Mouse (Mus musculus) heart, embryonic 12.5 days (tissue): ENCODE results near the gene Ptpa. TPM values are rescaled to one million over a fixed set of nuclear protein-coding genes. Genes with fewer than 3 reads are reported as not detected.

ENCODE experiments used
- ATAC-seq: fragments of 200-750 bp; cut with Nextera tagmentation; 2 replicates; pipeline ENCODE4 v1.8.0; 2017; ENCODE audit warnings: moderate TSS enrichment, moderate library complexity; ENCODE audit not compliant: insufficient number of reproducible peaks, low FRiP score
- H3K27ac ChIP-seq: fragments of 300-500 bp; sonication (generic); 2 replicates; pipeline ENCODE4 v1.5.1; 2016; ENCODE audit warnings: mild to moderate bottlenecking, moderate library complexity; ENCODE audit not compliant: poor library complexity, severe bottlenecking
- H3K27me3 ChIP-seq: fragments of 300-500 bp; sonication (generic); replicated peaks from 2 replicates; pipeline ENCODE4 v1.6.1; 2016; ENCODE audit warnings: mild to moderate bottlenecking, moderate library complexity
- H3K36me3 ChIP-seq: fragments of 300-500 bp; sonication (generic); 2 replicates; pipeline ENCODE4 v1.6.1; 2016; ENCODE audit warnings: mild to moderate bottlenecking, moderate library complexity
- H3K4me1 ChIP-seq: fragments of 300-500 bp; sonication (generic); replicated peaks from 2 replicates; pipeline ENCODE4 v1.6.1; 2016; ENCODE audit warnings: mild to moderate bottlenecking
- H3K4me2 ChIP-seq: fragments of 300-500 bp; sonication (generic); 2 replicates; pipeline ENCODE4 v1.6.1; 2016; ENCODE audit warnings: mild to moderate bottlenecking, moderate library complexity
- H3K4me3 ChIP-seq: fragments of 300-500 bp; sonication (generic); 2 replicates; pipeline ENCODE4 v1.5.1; 2016; ENCODE audit warnings: mild to moderate bottlenecking
- H3K9ac ChIP-seq: fragments of 300-500 bp; sonication (generic); 2 replicates; pipeline ENCODE4 v1.6.1; 2016; ENCODE audit warnings: mild to moderate bottlenecking, moderate library complexity
- H3K9me3 ChIP-seq: fragments of 300-500 bp; sonication (generic); replicated peaks from 2 replicates; pipeline ENCODE4 v1.6.1; 2016; ENCODE audit warnings: mild to moderate bottlenecking, moderate library complexity
- WGBS: fragments of 180-500 bp; shearing (Covaris S2); methylation state at CpG from one replicate; pipeline ENCODE4 v1.1.7; 2016; 5-methylcytosine and 5-hydroxymethylcytosine counted together
- polyA plus RNA-seq: library from polyadenylated mRNA; unstranded; fragments of >200 nt; fragmentation: Nextera tagmentation; extraction: Ambion mirVana; gene quantifications from 2 replicates; pipeline ENCODE4 v1.2.1, GENCODE M21; 2016

The Ptpa gene
- polyA plus RNA-seq, 1 experiment from 2014 or later, result 107 TPM

DNA sequence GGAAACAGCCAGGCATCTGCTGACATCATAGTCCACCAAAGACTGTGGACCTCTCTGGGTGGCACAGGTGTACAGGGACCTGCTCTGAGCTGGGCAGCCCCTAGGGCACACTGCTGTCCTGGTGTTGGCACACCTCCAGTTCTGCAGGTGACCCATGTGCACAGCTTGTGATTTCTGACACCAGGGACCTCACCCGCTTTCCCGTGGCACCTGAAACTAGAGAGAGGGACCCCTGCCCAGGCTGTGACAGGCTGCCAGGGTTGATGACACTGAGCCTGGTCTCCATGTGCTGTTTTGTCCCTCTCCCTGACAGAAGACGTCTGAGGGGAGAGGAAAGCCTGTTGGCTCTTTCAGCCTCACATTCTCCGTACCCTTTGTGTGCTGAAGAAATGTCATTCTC, 22.0 kb downstream of the Ptpa start:
- Histone ChIP-seq H3K4me1 (peaks cover 44% of the 10 kb centered on the region), H3K4me2 (no peak overlapping the region), H3K27ac (no peak overlapping the region), H3K9ac (no peak overlapping the region), H3K9me3 (no peaks in the 10 kb centered on the region), H3K36me3 (peaks cover 52% of the 10 kb centered on the region), H3K4me3 (no peak overlapping the region), H3K27me3 (no peaks in the 10 kb centered on the region)
- 93% methylated on average over 4 of the region's 4 CpGs for WGBS
- ATAC-seq, result no peak

GRCm38 (mm10) chr2:30439631-30440030, 23.8 kb downstream of the Ptpa start:
- H3K9ac ChIP-seq, result peak overlapping the region; percentile 84
- H3K27me3 ChIP-seq, result no peaks in the 10 kb centered on the region
- H3K4me2 ChIP-seq, result no peak overlapping the region
- no peak for ATAC-seq
- H3K27ac ChIP-seq, result peak overlapping the region; percentile 100
- 91% methylated on average over 6 of the region's 6 CpGs for WGBS
- H3K9me3 ChIP-seq, result no peaks in the 10 kb centered on the region
- H3K36me3 ChIP-seq, result peaks cover 49% of the 10 kb centered on the region
- H3K4me1 ChIP-seq, result peaks cover 63% of the 10 kb centered on the region
- H3K4me3 ChIP-seq, result no peak overlapping the region

DNA sequence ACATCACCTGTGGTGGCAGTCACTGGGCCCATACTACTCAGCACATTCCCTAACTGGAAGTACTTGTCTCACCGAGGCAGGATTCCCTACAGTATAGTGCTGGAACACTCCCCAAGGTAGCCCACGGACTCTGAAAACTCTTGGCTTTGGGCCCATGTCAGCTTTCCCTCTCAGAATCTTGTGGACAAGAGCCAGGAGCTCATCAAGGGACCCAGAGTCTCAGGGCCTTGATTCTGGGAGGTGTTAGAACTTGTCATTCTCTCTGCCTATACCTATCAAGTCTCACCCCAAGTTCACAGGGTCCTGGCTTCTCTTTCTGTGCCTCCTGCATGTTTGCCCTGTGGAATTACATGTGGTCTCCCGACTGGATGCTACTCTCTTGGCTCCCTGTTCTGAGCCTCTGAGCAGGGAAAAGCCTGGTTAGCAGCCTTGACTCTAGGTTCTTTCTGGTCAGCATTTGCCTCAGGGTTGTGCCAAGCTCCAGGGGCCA, 24.4 kb downstream of the Ptpa start:
- Histone ChIP-seq H3K36me3 (peaks cover 46% of the 10 kb centered on the region), H3K4me3 (no peak overlapping the region), H3K4me2 (peak overlapping the region; percentile 74), H3K9me3 (no peaks in the 10 kb centered on the region), H3K9ac (peak overlapping the region; percentile 84), H3K4me1 (peaks cover 68% of the 10 kb centered on the region), H3K27ac (peak overlapping the region; percentile 100), H3K27me3 (no peaks in the 10 kb centered on the region)
- ATAC-seq, result no peak
- 18% methylated on average over 3 of the region's 3 CpGs for WGBS

DNA sequence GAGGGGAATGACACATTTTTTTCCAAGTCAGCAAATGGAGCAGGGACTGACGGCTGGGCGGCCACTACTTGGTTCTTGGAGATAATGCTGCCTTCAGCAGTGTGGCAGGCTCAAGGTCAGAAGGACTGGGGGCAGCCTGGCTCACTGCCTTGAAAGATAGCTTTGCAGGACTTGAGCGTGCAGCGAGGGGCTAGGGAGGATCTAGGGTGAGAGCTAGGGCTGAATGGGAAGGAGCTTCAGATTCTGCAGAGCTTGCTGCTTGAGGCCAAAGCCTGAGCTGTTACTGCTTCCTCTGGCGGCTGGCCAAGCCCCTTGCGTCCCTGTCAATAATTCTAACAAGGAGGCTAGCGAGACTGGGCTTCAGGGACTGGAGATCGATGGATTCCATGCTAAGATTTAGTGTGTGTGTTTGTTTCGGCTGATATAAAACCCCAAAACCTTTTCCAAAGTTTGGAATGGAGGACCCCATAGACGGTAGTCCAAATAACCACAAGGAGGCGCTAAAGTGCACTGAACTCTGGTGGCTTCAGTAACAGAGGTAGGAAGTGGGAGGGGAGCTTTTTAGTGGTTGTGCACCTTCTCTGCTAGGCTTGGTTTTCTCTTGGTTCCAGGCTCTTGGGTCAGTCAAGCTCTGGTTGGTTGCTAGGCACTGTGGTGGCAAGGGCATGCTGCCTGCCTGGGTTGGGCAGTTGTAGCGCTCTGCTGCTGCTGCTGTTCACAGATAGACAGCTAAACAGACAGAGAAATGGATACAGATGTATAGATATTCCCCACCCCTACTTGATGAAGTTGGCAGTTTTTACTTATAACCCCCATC, 25.1 kb downstream of the Ptpa start:
- no peaks in the 10 kb centered on the region for H3K9me3 ChIP-seq
- H3K4me2 ChIP-seq, result peak overlapping the region; percentile 74
- H3K4me1 ChIP-seq, result peaks cover 71% of the 10 kb centered on the region
- H3K4me3 ChIP-seq, result peak overlapping the region; percentile 4; the same call in 1 of the 2 replicates
- peak; percentile 52 for ATAC-seq
- H3K27me3 ChIP-seq, result no peaks in the 10 kb centered on the region
- peak overlapping the region; percentile 84 for H3K9ac ChIP-seq
- H3K36me3 ChIP-seq, result peaks cover 51% of the 10 kb centered on the region
- H3K27ac ChIP-seq, result peak overlapping the region; percentile 100
- WGBS, result 7% methylated on average over 12 of the region's 12 CpGs

GRCm38 (mm10) chr2:30441518-30442497, 26.0 kb downstream of the Ptpa start:
- 7% methylated on average over 15 of the region's 15 CpGs for WGBS
- Histone ChIP-seq H3K4me3 (peak overlapping the region; percentile 39), H3K9ac (peak overlapping the region; percentile 84), H3K4me1 (peaks cover 76% of the 10 kb centered on the region), H3K27ac (peak overlapping the region; percentile 100), H3K27me3 (no peaks in the 10 kb centered on the region), H3K4me2 (peak overlapping the region; percentile 74), H3K9me3 (no peaks in the 10 kb centered on the region), H3K36me3 (peaks cover 59% of the 10 kb centered on the region)
- peak; percentile 72 for ATAC-seq

GRCm38 (mm10) chr2:30442498-30442890, 26.7 kb downstream of the Ptpa start:
- H3K9ac ChIP-seq, result peak overlapping the region; percentile 84
- ATAC-seq, result no peak
- no peaks in the 10 kb centered on the region for H3K27me3 ChIP-seq
- no peaks in the 10 kb centered on the region for H3K9me3 ChIP-seq
- WGBS, result 33% methylated on average over 5 of the region's 5 CpGs
- H3K36me3 ChIP-seq, result peaks cover 62% of the 10 kb centered on the region
- H3K4me1 ChIP-seq, result peaks cover 82% of the 10 kb centered on the region
- peak overlapping the region; percentile 39 for H3K4me3 ChIP-seq
- peak overlapping the region; percentile 74 for H3K4me2 ChIP-seq
- peak overlapping the region; percentile 100 for H3K27ac ChIP-seq

DNA sequence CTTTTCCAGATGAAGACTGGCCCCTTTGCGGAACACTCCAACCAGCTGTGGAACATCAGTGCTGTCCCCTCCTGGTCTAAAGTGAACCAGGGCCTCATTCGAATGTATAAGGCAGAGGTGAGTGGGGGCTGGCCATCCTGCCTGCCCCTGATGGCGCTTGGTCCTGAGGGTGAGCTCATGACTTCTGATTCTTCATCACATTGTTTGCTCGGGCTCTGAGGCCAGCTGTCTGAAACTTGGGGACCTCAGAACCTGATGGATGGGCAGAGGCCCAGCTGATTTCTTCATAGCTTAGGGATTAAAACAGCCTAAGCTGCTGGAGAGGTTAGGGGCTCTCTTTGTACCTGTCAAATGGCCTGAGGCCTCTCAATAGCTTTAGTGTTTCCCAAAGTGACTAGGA, 27.4 kb downstream of the Ptpa start:
- ATAC-seq, result no peak
- H3K4me1 ChIP-seq, result peaks cover 84% of the 10 kb centered on the region
- no peak overlapping the region; the same call in 1 of the 2 replicates for H3K4me3 ChIP-seq
- H3K27me3 ChIP-seq, result no peaks in the 10 kb centered on the region
- 55% methylated on average over 4 of the region's 4 CpGs for WGBS
- no peaks in the 10 kb centered on the region for H3K9me3 ChIP-seq
- peaks cover 62% of the 10 kb centered on the region for H3K36me3 ChIP-seq
- H3K4me2 ChIP-seq, result peak overlapping the region; percentile 74
- peak overlapping the region; percentile 84 for H3K9ac ChIP-seq
- H3K27ac ChIP-seq, result peak overlapping the region; percentile 100

GRCm38 (mm10) chr2:30444006-30444405, 28.2 kb downstream of the Ptpa start:
- Histone ChIP-seq H3K36me3 (peaks cover 60% of the 10 kb centered on the region), H3K27ac (peak overlapping the region; percentile 100), H3K9ac (peak overlapping the region; percentile 84), H3K4me1 (peaks cover 83% of the 10 kb centered on the region), H3K4me3 (no peak overlapping the region), H3K4me2 (peak overlapping the region; percentile 74), H3K27me3 (no peaks in the 10 kb centered on the region), H3K9me3 (no peaks in the 10 kb centered on the region)
- ATAC-seq, result no peak
- WGBS, result 57% methylated on average over 5 of the region's 5 CpGs

GRCm38 (mm10) chr2:30444450-30444849, 28.6 kb downstream of the Ptpa start:
- no peak for ATAC-seq
- Histone ChIP-seq H3K27ac (peak overlapping the region; percentile 100), H3K9me3 (peaks cover 2% of the 10 kb centered on the region; the same call in 1 of the 2 replicates), H3K36me3 (peaks cover 60% of the 10 kb centered on the region), H3K9ac (peak overlapping the region; percentile 84; the same call in 1 of the 2 replicates), H3K4me3 (no peak overlapping the region), H3K4me2 (peak overlapping the region; percentile 74), H3K4me1 (peaks cover 79% of the 10 kb centered on the region), H3K27me3 (no peaks in the 10 kb centered on the region)

DNA sequence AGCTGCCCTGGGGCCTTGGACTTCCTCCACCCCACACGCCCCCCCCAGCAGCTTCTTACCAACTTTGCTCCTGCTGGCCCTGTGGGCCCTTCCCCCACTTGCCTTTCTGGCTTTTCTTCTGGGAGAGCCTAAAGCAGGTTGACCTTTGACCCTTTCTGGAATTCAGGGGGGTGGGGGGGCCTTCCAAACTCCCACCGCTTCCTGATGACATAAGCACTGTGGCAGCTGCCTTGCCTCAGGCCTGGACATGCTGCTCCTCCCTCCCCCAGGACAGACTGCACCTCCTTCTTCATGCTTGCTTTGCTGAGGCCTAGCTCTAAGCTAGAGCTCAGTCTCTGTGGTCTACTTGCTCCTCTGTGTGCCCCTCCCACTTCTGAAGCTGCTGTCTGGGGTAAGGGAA, 29.5 kb downstream of the Ptpa start:
- peak overlapping the region; percentile 22 for H3K4me2 ChIP-seq
- peaks cover 11% of the 10 kb centered on the region; the same call in 1 of the 2 replicates for H3K9me3 ChIP-seq
- WGBS, result 27% methylated on average over 2 of the region's 2 CpGs
- H3K4me3 ChIP-seq, result no peak overlapping the region
- H3K27me3 ChIP-seq, result no peaks in the 10 kb centered on the region
- peak; percentile 51 for ATAC-seq
- peaks cover 64% of the 10 kb centered on the region for H3K36me3 ChIP-seq
- H3K9ac ChIP-seq, result peak overlapping the region; percentile 69
- H3K4me1 ChIP-seq, result peaks cover 70% of the 10 kb centered on the region
- H3K27ac ChIP-seq, result peak overlapping the region; percentile 100
